Mouse (Mus musculus) G1E-ER4 (cell line): ENCODE results near the gene Enoph1. TPM values are rescaled to one million over a fixed set of nuclear protein-coding genes. Genes with fewer than 3 reads are reported as not detected.

Source experiments
- GATA1 ChIP-seq: IDR thresholded peaks from one replicate; pipeline ENCODE4 v1.8.0; 2012; ENCODE audit warnings: low read length, inconsistent platforms
- polyA plus RNA-seq: library from polyadenylated mRNA; stranded (reverse); fragments of >175 nt; gene quantifications from 2 replicates; pipeline ENCODE4 v1.2.3, GENCODE M21; 2012

Gene Enoph1
- polyA plus RNA-seq, result 43.4 and 57.2 TPM in 2 replicates

DNA sequence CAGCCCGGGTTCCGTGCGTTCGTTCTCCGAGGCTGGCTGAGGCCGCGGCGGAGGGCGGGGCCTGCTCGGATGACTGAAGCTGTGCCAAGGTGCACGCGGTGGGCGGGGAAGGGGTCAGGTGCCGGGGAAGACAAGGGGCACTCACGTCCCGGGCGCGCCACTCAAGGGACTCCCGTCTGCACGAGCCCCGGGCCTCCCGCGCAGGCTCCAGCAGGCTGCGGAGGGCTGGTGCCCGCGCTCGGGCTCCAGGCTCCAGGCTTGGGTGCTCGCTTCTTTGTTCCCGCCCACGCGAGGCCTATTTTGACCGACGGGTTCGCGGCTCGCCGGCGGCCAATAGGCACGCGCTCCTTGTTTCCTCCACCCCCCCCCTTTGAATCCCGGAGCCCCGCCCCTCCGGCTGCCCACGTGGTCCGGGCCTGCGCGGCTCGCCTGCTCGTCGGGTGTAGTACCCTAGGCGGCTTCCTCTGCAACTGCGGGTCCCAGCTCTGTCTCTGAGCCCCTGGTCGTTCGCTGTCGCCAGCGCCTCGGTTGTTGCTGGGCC lies at the start of gene Enoph1, which contains the start of gene Hnrnpdl:
Enoph1 (plus strand) TSS at position 384 of the 541 bp plus-strand sequence.
Hnrnpdl (minus strand) TSS at position 63 of the 541 bp plus-strand sequence.
- no peak for TF ChIP-seq GATA1

DNA sequence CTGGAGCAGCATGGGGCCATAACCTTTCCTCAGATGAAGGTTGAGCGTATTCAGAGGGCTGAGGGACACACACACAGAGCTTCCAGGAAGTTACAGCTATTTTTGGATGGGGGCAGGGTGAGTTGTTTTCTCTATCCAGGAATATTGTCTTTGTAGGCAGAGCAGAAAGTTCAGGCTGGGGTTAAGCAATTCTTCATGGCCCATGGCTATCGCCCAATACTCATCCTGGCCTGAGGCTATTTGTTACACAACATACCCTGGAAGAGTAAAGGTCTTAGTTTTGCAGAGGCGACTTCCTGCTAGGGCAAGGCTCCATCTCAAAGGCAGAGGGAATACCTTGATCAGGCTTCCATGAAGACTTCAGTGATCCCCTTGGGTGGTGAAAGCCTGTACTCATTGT lies 45.6 kb upstream of the Enoph1 start:
- no peak for TF ChIP-seq GATA1

DNA sequence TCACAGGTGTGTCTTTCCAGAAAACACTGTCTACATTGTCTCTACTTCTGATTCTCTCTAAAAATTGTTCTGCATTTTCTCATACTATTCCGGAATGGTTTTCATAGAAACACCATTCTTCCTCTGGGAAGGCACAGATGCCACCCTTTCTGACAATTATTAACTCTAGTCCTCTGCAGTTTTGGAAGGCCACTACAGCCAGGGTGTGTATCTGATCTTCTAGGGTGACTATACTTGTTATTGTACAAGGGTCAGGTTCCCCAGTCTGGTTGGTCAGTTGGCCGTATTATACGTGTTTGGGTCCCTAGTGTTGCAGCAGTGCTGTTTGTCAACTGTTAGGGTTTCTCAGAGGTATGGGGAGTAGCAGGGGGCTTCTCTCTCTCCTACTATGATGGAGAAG lies 45.1 kb upstream of the Enoph1 start:
- TF ChIP-seq GATA1, result no peak

DNA sequence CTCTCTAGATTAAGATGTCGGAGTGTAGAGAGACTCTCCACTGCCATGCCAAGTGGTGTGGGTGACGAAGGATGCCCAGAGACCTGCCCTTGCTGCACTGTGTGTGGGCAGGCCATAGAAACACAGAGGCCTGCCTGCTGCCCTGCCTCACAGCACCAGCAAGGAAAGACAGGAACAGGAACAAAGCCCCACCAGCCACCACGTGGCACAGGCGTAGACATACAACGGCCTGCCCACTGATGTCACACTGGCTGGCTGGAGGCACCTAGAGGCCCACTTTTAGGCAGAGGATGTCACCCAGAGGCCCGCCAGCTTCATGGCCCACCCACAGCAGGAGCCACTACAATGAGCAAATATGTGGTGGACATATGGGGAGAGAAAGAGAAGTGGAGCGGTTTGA lies 39.7 kb upstream of the Enoph1 start:
- TF ChIP-seq GATA1, result no peak

DNA sequence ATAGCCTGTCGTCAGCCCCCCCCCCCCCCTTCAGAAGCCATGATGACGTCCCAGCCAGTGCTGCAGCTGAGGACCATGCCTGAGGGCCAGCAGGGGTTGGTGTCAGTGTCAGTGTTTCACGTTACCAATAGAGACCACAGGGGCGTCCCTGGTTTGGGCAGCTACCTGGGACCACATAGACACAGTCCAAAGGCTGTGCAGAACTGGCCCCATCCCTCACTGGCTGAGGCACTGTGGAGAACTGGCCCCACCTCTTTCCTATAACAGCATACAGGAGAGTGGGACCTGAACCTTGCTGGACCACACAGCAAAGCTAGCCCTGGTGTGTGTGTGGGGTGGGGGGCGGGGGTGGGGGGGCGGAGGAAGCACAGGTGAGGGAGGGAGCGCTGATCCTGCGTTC lies 39.3 kb upstream of the Enoph1 start:
- no peak for TF ChIP-seq GATA1

DNA sequence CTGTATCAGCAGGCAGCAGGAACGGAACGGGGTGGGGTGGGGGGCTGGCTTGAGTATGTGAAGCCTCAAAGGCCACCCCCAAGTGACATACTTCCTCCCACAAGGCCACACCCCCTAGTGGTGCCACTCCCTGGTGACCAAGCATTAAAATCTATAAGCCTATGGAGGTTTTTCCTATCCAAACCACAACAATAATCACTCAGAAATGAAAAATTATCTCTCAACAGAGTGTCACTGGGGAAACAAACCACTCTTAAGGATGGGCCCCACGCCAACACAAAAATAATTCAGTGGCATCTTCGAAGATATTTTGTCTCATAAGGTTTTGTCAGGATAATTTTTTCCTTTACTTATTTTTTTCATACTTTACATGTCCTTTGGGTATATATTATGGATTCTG lies 35.9 kb upstream of the Enoph1 start:
- TF ChIP-seq GATA1, result no peak

DNA sequence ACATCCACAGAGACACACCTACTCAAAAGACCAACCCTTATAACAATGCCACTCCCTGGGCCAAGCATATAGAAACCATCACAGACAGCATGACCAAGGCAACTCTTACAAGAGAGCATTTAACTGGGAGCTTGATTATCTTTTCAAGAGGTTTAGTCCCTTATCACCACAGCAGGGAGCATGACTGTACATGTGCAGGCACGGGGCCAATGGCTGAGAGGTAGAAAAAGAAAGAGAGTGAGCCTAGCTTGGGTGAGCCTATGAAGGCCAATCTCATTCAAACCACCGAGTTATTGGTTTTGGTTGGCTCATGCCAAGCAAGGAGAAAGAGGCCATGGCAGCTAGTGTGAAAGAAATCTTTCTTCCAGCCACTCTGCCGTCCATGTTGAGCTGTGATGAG lies 34.4 kb upstream of the Enoph1 start:
- no peak for TF ChIP-seq GATA1

DNA sequence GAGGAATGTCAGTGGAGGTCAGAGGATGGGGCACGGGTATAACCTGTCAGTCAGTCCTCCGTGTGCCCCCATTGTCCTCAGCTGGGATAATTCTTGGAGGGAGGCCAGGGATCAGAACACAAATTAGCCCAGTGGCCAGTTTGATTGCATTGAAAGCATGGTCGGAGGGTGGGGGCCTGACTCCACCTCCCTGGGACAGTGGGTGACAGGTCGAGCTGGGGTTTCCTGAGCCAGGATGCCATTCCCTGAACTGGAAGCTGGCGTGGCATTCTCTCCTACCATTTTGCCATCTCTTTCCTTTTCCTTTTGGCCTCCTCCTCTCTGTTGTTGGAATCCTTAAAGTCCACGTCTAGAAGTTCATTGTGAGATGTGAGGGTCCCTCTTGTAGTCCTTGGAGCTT lies 33.9 kb upstream of the Enoph1 start:
- no peak for TF ChIP-seq GATA1

DNA sequence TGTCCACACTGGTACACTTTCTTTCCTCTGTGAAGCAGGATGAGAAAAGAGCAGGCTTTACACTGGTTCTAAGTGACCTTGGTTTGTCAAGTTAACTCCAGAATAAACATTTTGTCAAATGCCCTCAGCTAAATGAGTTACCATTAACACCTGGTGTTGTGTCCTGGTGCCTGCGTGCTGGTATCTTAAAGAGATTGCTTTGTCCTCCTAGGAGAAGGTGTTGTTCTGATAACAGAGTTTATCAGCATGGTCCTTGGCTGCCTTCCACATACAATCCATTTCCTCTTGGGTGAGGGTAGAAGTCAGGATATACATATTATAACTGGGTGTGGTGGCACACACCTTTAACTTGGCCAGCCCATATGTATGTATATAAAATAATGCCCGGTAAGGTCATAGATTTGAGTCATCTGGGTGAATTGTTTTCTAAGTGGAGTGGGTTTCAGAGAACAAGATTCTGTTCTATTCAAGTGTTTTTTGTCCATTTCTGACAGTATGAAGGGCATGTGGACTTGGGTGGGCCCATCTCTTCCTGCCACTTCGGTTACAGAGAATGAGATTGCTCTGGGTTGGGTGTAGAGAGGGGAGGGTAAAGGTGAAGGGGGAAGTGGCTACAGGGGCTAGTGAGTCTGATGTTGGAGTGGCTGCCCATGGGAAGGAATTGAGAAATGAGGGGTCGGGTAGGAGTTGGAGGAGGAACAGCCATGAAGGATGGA lies 33.3 kb upstream of the Enoph1 start:
- no peak for TF ChIP-seq GATA1

DNA sequence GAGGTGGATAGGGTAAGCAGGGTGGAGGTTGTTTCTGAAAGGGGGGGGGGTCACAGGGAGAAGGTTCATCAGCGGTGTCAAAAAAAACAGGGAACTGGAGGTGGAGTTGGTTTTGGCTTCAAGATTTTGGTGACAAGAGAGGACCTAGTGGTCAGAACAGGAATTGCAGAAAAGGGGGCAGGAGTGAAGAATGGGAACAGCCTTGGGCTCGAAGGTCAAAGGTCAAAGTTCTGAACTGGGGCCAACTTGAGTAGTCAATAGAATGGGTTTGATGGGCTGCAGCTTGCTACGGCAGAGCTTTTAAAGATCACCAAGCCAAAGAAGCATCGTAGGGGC lies 32.8 kb upstream of the Enoph1 start:
- TF ChIP-seq GATA1, result no peak

DNA sequence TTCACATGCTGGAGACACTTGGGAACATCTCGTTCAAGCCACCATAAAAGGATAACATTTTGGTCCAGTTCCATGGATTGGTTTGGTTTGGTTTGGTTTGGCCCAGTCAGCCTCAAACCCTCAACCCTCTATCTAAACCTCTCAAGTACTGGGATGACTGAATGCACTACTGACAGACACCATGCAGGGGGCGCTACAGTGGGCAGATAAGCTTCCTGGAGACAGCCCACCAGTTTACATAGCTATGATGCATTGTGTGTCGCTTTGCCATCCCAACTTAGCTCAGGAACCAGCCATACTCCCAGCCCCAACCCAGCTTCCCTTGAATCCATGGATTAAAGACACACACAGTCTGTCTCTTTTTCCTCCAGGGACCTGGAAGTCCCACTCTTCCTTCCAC lies 31.3 kb upstream of the Enoph1 start:
- TF ChIP-seq GATA1, result no peak

DNA sequence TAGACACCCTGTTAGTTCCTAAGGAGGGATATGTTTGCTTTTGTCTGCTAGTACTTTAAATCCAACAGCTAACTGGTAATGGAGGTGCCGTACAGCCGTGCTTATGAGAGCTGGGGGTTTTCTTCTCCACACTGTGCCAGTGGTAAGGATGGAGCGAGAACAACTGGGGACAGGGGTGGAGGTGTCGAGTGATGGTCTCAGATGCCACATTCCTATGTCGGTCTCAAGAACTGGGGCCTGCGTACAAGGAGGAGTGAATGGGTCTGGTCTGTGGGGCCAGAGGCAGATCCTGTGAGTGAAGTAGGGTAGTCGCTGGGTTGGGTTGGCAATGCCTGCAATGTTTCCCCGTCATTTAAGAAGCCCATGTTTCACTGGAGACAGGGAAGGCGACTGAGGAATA lies 27.2 kb upstream of the Enoph1 start:
- TF ChIP-seq GATA1, result no peak

DNA sequence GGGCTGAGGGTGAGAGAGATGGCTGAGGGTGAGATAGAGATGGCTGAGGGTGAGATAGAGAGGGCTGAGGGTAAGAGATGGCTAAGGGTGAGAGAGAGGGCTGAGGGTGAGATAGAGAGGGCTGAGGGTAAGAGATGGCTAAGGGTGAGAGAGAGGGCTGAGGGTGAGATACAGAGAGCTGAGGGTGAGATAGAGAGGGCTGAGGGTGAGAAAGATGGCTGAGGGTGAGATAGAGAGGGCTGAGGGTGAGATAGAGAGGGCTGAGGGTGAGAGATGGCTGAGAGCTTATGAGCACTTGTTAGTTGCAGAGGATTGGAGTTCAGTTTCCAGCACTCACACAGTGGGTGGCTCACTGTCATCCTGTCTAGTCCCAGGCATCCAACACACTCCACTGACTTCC lies 19.7 kb upstream of the Enoph1 start:
- no peak for TF ChIP-seq GATA1

DNA sequence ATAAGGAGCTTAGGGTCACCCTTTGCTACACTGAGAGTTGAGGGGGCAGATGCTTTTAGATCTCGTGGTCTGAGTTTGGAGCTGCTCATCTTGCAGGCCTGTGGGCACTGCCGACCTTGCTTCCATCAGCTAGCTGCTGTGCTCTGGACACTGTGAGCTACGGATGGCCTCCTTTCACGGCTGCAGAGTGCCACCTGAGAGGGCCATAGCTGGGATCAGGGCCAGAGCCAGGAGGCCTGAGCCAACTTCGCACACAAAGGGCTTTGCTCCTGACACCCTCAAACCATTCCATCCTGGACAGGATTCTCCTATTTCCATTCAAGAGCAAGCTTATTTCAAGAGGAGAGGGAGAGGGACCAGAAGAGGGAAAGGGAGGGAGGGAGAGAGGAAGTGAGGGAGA lies 15.4 kb upstream of the Enoph1 start:
- no peak for TF ChIP-seq GATA1

DNA sequence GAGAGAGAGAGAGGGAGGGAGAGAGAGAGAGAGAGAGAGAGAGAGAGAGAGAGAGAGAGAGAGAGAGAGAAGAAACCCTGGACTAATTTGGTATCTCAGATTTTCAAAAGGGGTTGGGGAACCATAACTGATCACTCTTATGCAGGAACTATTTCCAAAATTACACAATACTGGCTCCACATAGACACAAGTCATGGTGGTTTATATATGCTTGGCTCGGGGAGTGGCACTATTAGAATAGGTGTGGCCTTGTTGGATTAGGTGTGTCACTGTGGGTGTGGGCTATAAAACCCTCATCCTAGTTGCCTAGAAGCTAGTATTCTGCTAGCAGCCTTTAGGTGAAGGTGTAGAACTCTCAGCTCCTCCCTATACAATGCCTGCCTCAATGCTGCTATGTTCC lies 14.9 kb upstream of the Enoph1 start:
- TF ChIP-seq GATA1, result no peak

DNA sequence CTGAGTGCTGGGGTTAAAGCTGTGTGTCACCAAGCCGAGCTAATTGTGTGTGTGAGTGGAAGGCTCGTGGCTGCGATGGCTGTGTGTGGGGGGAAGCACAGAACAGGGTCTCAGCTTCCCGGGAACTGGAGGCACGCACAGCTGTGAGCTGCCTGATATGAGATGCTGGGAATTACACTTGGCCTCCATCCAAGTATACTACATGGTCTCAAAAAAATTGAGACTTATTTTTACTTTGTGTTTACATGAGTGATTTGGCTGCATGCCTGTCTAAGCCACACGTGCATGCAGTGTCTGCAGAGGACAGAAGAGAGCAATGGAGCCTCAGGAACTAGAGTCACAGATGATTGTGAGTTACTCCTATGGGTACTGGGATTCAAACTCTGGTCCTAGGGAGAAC lies 9.7 kb upstream of the Enoph1 start:
- TF ChIP-seq GATA1, result no peak

DNA sequence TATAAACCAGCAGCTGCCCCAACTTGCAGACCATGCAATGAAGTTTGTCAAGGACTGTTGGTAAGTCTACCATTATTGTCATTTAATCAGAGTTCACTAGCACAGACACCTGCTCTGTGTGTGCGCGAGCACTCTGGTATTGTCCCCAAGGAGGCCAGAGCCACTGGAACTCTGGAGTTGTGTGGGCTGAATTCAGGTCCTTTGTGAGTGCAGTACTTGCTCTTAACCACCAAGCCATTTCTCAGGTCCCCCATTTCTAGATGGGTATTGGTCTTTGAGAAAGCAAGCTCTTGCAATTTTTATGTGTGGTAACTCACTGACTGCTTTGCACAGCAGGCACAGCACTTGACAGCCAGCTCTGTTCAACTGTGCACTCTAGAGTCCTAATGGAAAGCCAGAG lies 7.7 kb upstream of the Enoph1 start:
- TF ChIP-seq GATA1, result no peak

DNA sequence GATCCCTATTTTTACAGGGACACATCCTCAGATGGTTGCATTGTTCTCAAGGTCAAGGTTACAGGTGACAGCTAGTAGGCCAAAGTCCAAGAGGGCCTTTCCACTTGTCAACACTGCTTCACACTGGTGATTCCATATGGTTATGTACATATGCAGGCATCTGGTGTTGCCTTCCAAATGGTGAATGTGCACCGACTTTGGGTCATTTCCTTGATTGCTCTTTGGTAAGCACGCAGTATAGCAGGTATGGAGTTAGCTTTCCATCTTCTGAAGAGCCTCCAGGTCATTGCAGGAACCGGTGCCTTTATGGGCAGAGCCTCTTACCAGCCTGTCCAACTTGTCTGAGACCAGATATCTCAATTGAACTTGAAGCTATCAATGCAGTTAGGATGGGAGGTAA lies 7.1 kb upstream of the Enoph1 start:
- no peak for TF ChIP-seq GATA1
